Mouse (Mus musculus) heart, adult 2 months (tissue): ENCODE measurements around the gene Grin2a.

Experiments
- CTCF ChIP-seq: fragments of 200-600 bp; IDR thresholded peaks from 2 replicates; pipeline ENCODE4 v1.8.1; 2022; ENCODE audit warnings: antibody characterized with exemption, mild to moderate bottlenecking, moderate library complexity
- EP300 ChIP-seq: fragments of 200-500 bp; IDR thresholded peaks from 2 replicates; pipeline ENCODE4 v1.6.1; 2011; ENCODE audit warnings: low read depth, low read length, control low read depth; ENCODE audit not compliant: insufficient read depth
- POLR2A ChIP-seq: fragments of 200-500 bp; IDR thresholded peaks from 2 replicates; pipeline ENCODE4 v1.6.1; 2011; ENCODE audit warnings: mild to moderate bottlenecking, low read depth, low read length, control low read depth; ENCODE audit not compliant: insufficient read depth

- no peak for TF ChIP-seq EP300
- TF ChIP-seq CTCF = no peak
- no peak for TF ChIP-seq POLR2A
Measured at GRCm38 (mm10) chr16:9671222-9671621, 324.1 kb downstream of the Grin2a start.
